In genomic region chr2:143620916-143621315, GRCm38 (mm10) we compare ENCODE assay signal across 24 mouse cellular contexts.
"Had no signal": no experiment of that assay in that cellular context is flagged by ENCODE, and none has a peak within 500 bp of the region (broad histone marks: within the 10 kb centered on the region; RNA-seq: fewer than 3 reads in every experiment).

No protein-coding gene starts in this region.

- H3K27ac ChIP-seq: heart, adult 2 months; heart, embryonic 13.5 days; heart, embryonic 15.5 days; hindbrain, embryonic 13.5 days; hindbrain, embryonic 15.5 days; hindbrain, postnatal 0 days; kidney, embryonic 15.5 days; kidney, postnatal 0 days; limb, embryonic 13.5 days; limb, embryonic 15.5 days; liver, embryonic 12.5 days; liver, embryonic 14.5 days had no signal

- DNase-seq: gastrocnemius, postnatal 14 days; gastrocnemius, postnatal 36 days; heart, adult 11 months; heart, adult 2 months; heart, postnatal 14 days; heart, postnatal 36 days; kidney, adult 11 months; kidney, adult 2 months; kidney, adult 9 months; kidney, postnatal 14 days; kidney, postnatal 36 days; layer of hippocampus, adult 9-11 months; layer of hippocampus, postnatal 36 days had no signal

- H3K4me3 ChIP-seq: heart, adult 2 months; heart, embryonic 13.5 days; heart, embryonic 15.5 days; hindbrain, embryonic 13.5 days; hindbrain, embryonic 15.5 days; kidney, embryonic 15.5 days; limb, embryonic 13.5 days; limb, embryonic 15.5 days; liver, embryonic 12.5 days had no signal
